Mouse (Mus musculus) limb, embryonic 15.5 days (tissue): Measurements from ENCODE around the gene Wee2. TPM values are rescaled to one million over a fixed set of nuclear protein-coding genes. Genes with fewer than 3 reads are reported as not detected.

Experiments used
- ATAC-seq: fragments of 200-750 bp; cut with Nextera tagmentation; 2 replicates; pipeline ENCODE4 v1.8.0; 2017; ENCODE audit warnings: low read depth, moderate TSS enrichment; ENCODE audit not compliant: insufficient number of reproducible peaks, low FRiP score, low TSS enrichment
- H3K27ac ChIP-seq: fragments of 300-500 bp; sonication (generic); 2 replicates; pipeline ENCODE4 v1.5.1; 2015; ENCODE audit warnings: moderate library complexity, mild to moderate bottlenecking, inconsistent platforms
- H3K27me3 ChIP-seq: fragments of 300-500 bp; sonication (generic); 2 replicates; pipeline ENCODE4 v1.6.1; 2015; ENCODE audit warnings: inconsistent platforms
- H3K36me3 ChIP-seq: fragments of 300-500 bp; sonication (generic); 2 replicates; pipeline ENCODE4 v1.6.1; 2015; ENCODE audit warnings: inconsistent platforms
- H3K4me1 ChIP-seq: fragments of 300-500 bp; sonication (generic); 2 replicates; pipeline ENCODE4 v1.6.1; 2015; ENCODE audit warnings: inconsistent platforms
- H3K4me2 ChIP-seq: fragments of 300-500 bp; sonication (generic); 2 replicates; pipeline ENCODE4 v1.6.1; 2015; ENCODE audit warnings: mild to moderate bottlenecking, inconsistent platforms
- H3K4me3 ChIP-seq: fragments of 300-500 bp; sonication (generic); 2 replicates; pipeline ENCODE4 v1.5.1; 2015; ENCODE audit warnings: mild to moderate bottlenecking, inconsistent platforms
- H3K9ac ChIP-seq: fragments of 300-500 bp; sonication (generic); 2 replicates; pipeline ENCODE4 v1.6.1; 2015; ENCODE audit warnings: inconsistent platforms
- H3K9me3 ChIP-seq: fragments of 300-500 bp; sonication (generic); 2 replicates; pipeline ENCODE4 v1.6.1; 2016; ENCODE audit warnings: inconsistent platforms
- WGBS: fragments of 180-500 bp; shearing (Covaris S2); methylation state at CpG from one replicate; pipeline ENCODE4 v1.1.7; 2015; 5-methylcytosine and 5-hydroxymethylcytosine counted together
- polyA plus RNA-seq: library from polyadenylated mRNA; unstranded; fragments of >200 nt; fragmentation: Nextera tagmentation; extraction: Ambion mirVana; gene quantifications from 2 replicates; pipeline ENCODE4 v1.2.1, GENCODE M21; 2015

Wee2 gene
- polyA plus RNA-seq, 1 experiment from 2014 or later = not detected

GRCm38 (mm10) chr6:40490933-40491332 lies 52.0 kb downstream of the Wee2 start, which contains the start of gene Tas2r137:
Tas2r137 (plus strand) TSS chr6:40491233.
- no peak within 1 kb of the TSS for H3K4me3 ChIP-seq
- H3K9ac ChIP-seq = no peak within 1 kb of the TSS
- no peak for ATAC-seq
- no peaks in the 10 kb centered on the region for H3K4me1 ChIP-seq
- no peaks in the 10 kb centered on the region for H3K27me3 ChIP-seq
- H3K27ac ChIP-seq = no peak within 1 kb of the TSS
- H3K36me3 ChIP-seq = no peaks in the 10 kb centered on the region
- H3K4me2 ChIP-seq = no peak within 1 kb of the TSS
- no peaks in the 10 kb centered on the region for H3K9me3 ChIP-seq

DNA sequence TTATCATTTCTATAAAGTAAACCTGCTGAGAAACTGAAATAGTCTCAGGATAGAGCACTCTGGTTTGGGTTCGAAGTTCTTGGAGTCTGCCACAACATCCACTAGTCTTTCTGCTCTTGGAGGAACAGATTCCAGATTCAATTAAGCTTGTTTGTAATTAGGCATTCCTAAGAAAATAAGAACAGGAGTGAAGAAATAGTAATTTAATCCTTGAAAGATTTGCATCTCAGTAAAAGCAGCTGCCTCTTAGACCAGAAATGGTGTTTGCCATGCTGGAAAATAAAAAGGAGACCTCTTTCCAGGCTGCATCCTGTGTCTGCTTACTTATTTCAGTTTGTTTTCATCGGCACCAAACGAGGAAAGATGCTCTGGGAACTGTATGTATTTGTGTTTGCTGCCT lies 54.3 kb downstream of the Wee2 start, which contains the start of gene Tas2r108:
Gene Tas2r108, plus strand, starts transcription at position 301 of the 400 bp plus-strand sequence.
- no peaks in the 10 kb centered on the region for H3K9me3 ChIP-seq
- no peaks in the 10 kb centered on the region for H3K36me3 ChIP-seq
- no peak within 1 kb of the TSS for H3K27ac ChIP-seq
- no peaks in the 10 kb centered on the region for H3K4me1 ChIP-seq
- no peak within 1 kb of the TSS for H3K4me3 ChIP-seq
- ATAC-seq = no peak
- H3K9ac ChIP-seq = no peak within 1 kb of the TSS
- 86% methylated on average over 3 of the region's 3 CpGs for WGBS
- H3K27me3 ChIP-seq = no peaks in the 10 kb centered on the region
- H3K4me2 ChIP-seq = no peak within 1 kb of the TSS

Other genes with a start within 250 kb of the Wee2 start
- 41.9 and 42.4 TPM in 2 replicates for gene Agk, start 113.9 kb upstream of the Wee2 start, polyA plus RNA-seq
- gene E330009J07Rik, start 3.0 kb upstream of the Wee2 start, polyA plus RNA-seq = 4.0 and 8.6 TPM in 2 replicates
- 130 and 131 TPM in 2 replicates for gene Ssbp1, start 32.3 kb downstream of the Wee2 start, polyA plus RNA-seq
- gene Tas2r137, start 52.1 kb downstream of the Wee2 start, polyA plus RNA-seq = not detected in 2 replicates
- not detected in 2 replicates for gene Tas2r108, start 54.4 kb downstream of the Wee2 start, polyA plus RNA-seq
- gene Prss37, start 80.4 kb downstream of the Wee2 start, polyA plus RNA-seq = not detected in 2 replicates
- 0.05 TPM in 1 of 2 replicates, not detected in the other for gene Olfr461, start 116.0 kb downstream of the Wee2 start, polyA plus RNA-seq
- not detected in 2 replicates for gene Olfr460, start 130.4 kb downstream of the Wee2 start, polyA plus RNA-seq
- 1.8 and 2.1 TPM in 2 replicates for gene Clec5a, start 146.7 kb downstream of the Wee2 start, polyA plus RNA-seq
- not detected in 2 replicates for gene Tas2r138, start 174.2 kb downstream of the Wee2 start, polyA plus RNA-seq
- gene Mgam, start 189.7 kb downstream of the Wee2 start, polyA plus RNA-seq = 0.09 TPM in 1 of 2 replicates, not detected in the other